Mouse (Mus musculus): ENCODE data around the gene Nav2.

DNA sequence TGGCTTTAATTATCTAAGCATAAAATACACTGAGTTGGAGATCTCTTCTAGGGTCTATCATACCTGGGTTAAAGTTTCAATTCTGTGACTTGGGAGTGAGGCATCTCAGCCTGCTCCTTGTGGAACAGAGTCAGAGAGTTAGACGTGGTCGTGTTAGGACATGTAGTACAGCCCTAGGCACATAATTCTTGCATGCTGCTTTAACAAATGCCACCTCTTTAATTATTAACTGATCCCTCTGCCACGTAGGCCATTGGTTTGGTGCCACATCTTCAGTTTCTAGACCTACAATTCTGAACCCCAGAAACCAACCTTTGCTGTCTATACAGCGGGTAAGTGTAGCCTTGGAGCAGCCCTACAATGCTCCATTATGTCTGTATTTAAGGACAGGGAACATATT lies 381.8 kb downstream of the Nav2 start:
- no peak for TF ChIP-seq POLR2A (IDR thresholded peaks at IDR 0.05; ENCODE audit: insufficient read length, low read depth)
- no peak for TF ChIP-seq TCF12 (IDR thresholded peaks at IDR 0.05; ENCODE audit: insufficient read depth, poor library complexity, severe bottlenecking)
- no peak for TF ChIP-seq MAX (IDR thresholded peaks at IDR 0.05; ENCODE audit: low read depth)
- no peak for TF ChIP-seq CEBPB (IDR thresholded peaks at IDR 0.05; ENCODE audit: insufficient read depth, poor library complexity, severe bottlenecking)
- no peak for TF ChIP-seq MYOG (IDR thresholded peaks at IDR 0.05; ENCODE audit: control insufficient read depth in 1 of 3, insufficient read depth in 1 of 3, insufficient read length in 2 of 3, low read depth in 2 of 3)
- no peak for TF ChIP-seq USF1 (IDR thresholded peaks at IDR 0.05; ENCODE audit: low read depth)
- TF ChIP-seq SRF (IDR thresholded peaks at IDR 0.05; ENCODE audit: control insufficient read depth, insufficient read length, low read depth): no peak
- TF ChIP-seq E2F4 (IDR thresholded peaks at IDR 0.05; ENCODE audit: insufficient read depth): no peak
- TF ChIP-seq MYOD1 (IDR thresholded peaks at IDR 0.05; ENCODE audit: control insufficient read depth in 1 of 3, insufficient read length in 2 of 3, low read depth in 2 of 3): no peak
- no peak for TF ChIP-seq POLR2AphosphoS2 (IDR thresholded peaks at IDR 0.05; ENCODE audit: insufficient read length, low read depth)
- TF ChIP-seq TCF3 (IDR thresholded peaks at IDR 0.05; ENCODE audit: insufficient read length, low read depth): no peak
